Mouse (Mus musculus) adipose tissue, adult 10 weeks (tissue): ENCODE results near the gene Phf14. TPM values are rescaled to one million over a fixed set of nuclear protein-coding genes. Genes with fewer than 3 reads are reported as not detected.

Experiments
- polyA plus RNA-seq: library from polyadenylated mRNA; stranded (reverse); fragments of 350-450 nt; fragmentation: Illumina TruSeq; extraction: RNeasy Lipid Tissue Mini Kit (QIAGEN cat#74804); gene quantifications from one replicate; pipeline ENCODE4 v1.2.3, GENCODE M21; 2014; ENCODE audit warnings: low read depth, low replicate concordance

The Phf14 gene
- polyA plus RNA-seq: 29.6 TPM

GRCm38 (mm10) chr6:11907269-11908032, at the start of gene Phf14, which contains the start of gene Ndufa4:
Phf14 (plus strand) TSS chr6:11907809.
Ndufa4 (minus strand) TSS chr6:11907497.

Other genes starting within 250 kb of the Phf14 start
- 532 TPM for gene Ndufa4, start 312 bp upstream of the Phf14 start, polyA plus RNA-seq